Mouse (Mus musculus) MEL (cell line): ENCODE measurements at regions not wholly inside any gene's neighbourhood (a gene's known extent, or its start where the extent isn't known, plus 50 kb on each side); places are given as distances from the start of the nearest gene placed in this dataset.

Experiments
- DNase-seq: peaks from one replicate; pipeline ENCODE4 v3.0.0; 2011; ENCODE audit warnings: low read depth, low spot score
- H3K27ac ChIP-seq: 2 replicates; pipeline ENCODE4 v1.5.1; 2012; ENCODE audit warnings: low read depth, mild to moderate bottlenecking, control low read depth, low read length, moderate library complexity; ENCODE audit not compliant: control insufficient read depth
- H3K27me3 ChIP-seq, 2 experiments: fragments of 150-350 bp in 1 of 2; sonication (generic) in 1 of 2; 2 replicates each; pipeline ENCODE4 v1.6.1; 2012; ENCODE audit warnings: low read length in 2 of 2, mild to moderate bottlenecking in 2 of 2, improper control_type of control experiment in 1 of 2, moderate library complexity in 1 of 2; ENCODE audit not compliant: insufficient read depth in 2 of 2, control insufficient read depth in 1 of 2
- H3K36me3 ChIP-seq, 2 experiments: 2 replicates each; pipeline ENCODE4 v1.6.1; 2012 to 2014; ENCODE audit warnings: low read length in 2 of 2, improper control_type of control experiment in 1 of 2, inconsistent platforms in 1 of 2, mild to moderate bottlenecking in 1 of 2; ENCODE audit not compliant: insufficient read depth in 2 of 2, control insufficient read depth in 1 of 2
- H3K4me1 ChIP-seq, 2 experiments: fragments of 150-350 bp in 1 of 2; sonication (generic) in 1 of 2; 2 replicates each; pipeline ENCODE4 v1.6.1; 2012; ENCODE audit warnings: low read length in 2 of 2, improper control_type of control experiment in 1 of 2, mild to moderate bottlenecking in 1 of 2; ENCODE audit not compliant: insufficient read depth in 2 of 2, control insufficient read depth in 1 of 2
- H3K4me3 ChIP-seq, 2 experiments: fragments of 150-350 bp in 1 of 2; sonication (generic) in 1 of 2; 2 replicates each; pipeline ENCODE4 v1.5.1; 2012; ENCODE audit warnings: low read depth in 2 of 2, low read length in 2 of 2, mild to moderate bottlenecking in 2 of 2, moderate library complexity in 2 of 2, control low read depth in 1 of 2, improper control_type of control experiment in 1 of 2; ENCODE audit not compliant: control insufficient read depth in 1 of 2, insufficient read depth in 1 of 2
- H3K79me2 ChIP-seq: 2 replicates; pipeline ENCODE4 v1.6.1; 2012; ENCODE audit warnings: mild to moderate bottlenecking, low read length, moderate library complexity; ENCODE audit not compliant: control insufficient read depth, poor library complexity, insufficient read depth
- H3K9ac ChIP-seq: 2 replicates; pipeline ENCODE4 v1.6.1; 2012; ENCODE audit warnings: low read depth, mild to moderate bottlenecking, control low read depth, low read length, moderate library complexity; ENCODE audit not compliant: control insufficient read depth, poor library complexity, severe bottlenecking
- H3K9me3 ChIP-seq: fragments of 150-350 bp; sonication (generic); replicated peaks from 2 replicates; pipeline ENCODE4 v1.6.1; 2012; ENCODE audit warnings: mild to moderate bottlenecking, low read length, improper control_type of control experiment, moderate library complexity; ENCODE audit not compliant: insufficient read depth
- CHD2 ChIP-seq: IDR thresholded peaks from 2 replicates; pipeline ENCODE4 v1.6.1; 2011; ENCODE audit warnings: low read length, improper control_type of control experiment
- EP300 ChIP-seq, 2 experiments: IDR thresholded peaks; 2 replicates each; pipeline ENCODE4 v1.6.1; 2011; ENCODE audit warnings: improper control_type of control experiment in 2 of 2, low read length in 2 of 2, low read depth in 1 of 2, mild to moderate bottlenecking in 1 of 2
- ETS1 ChIP-seq: IDR thresholded peaks from 2 replicates; pipeline ENCODE4 v1.6.1; 2012; ENCODE audit warnings: low read depth, mild to moderate bottlenecking, inconsistent platforms, low read length, improper control_type of control experiment, moderate library complexity
- GABPA ChIP-seq: IDR thresholded peaks from 2 replicates; pipeline ENCODE4 v1.6.1; 2012; ENCODE audit warnings: low read depth, mild to moderate bottlenecking, inconsistent platforms, low read length, improper control_type of control experiment, moderate library complexity
- GATA1 ChIP-seq: IDR thresholded peaks from 2 replicates; pipeline ENCODE4 v1.6.1; 2011; ENCODE audit warnings: low read depth, low read length, improper control_type of control experiment
- HCFC1 ChIP-seq: IDR thresholded peaks from 2 replicates; pipeline ENCODE4 v1.6.1; 2012; ENCODE audit warnings: low read depth, mild to moderate bottlenecking, inconsistent platforms, low read length, improper control_type of control experiment, moderate library complexity
- MAX ChIP-seq: IDR thresholded peaks from 2 replicates; pipeline ENCODE4 v1.6.1; 2011; ENCODE audit warnings: low read length, improper control_type of control experiment
- MEF2A ChIP-seq: IDR thresholded peaks from 2 replicates; pipeline ENCODE4 v1.6.1; 2014; ENCODE audit warnings: low read depth, mild to moderate bottlenecking, inconsistent platforms, low read length, improper control_type of control experiment; ENCODE audit not compliant: poor library complexity, insufficient replicate concordance, severe bottlenecking; ENCODE audit errors: extremely low read depth
- MXI1 ChIP-seq: IDR thresholded peaks from 2 replicates; pipeline ENCODE4 v1.6.1; 2011; ENCODE audit warnings: mild to moderate bottlenecking, low read depth, low read length, improper control_type of control experiment
- NELFE ChIP-seq: IDR thresholded peaks from 2 replicates; pipeline ENCODE4 v1.6.1; 2011; ENCODE audit warnings: low read depth, low read length, improper control_type of control experiment
- NRF1 ChIP-seq: IDR thresholded peaks from 2 replicates; pipeline ENCODE4 v1.6.1; 2014; ENCODE audit warnings: low read depth, mild to moderate bottlenecking, inconsistent platforms, low read length, improper control_type of control experiment, moderate library complexity; ENCODE audit not compliant: poor library complexity, insufficient read depth, severe bottlenecking
- POLR2A ChIP-seq, 2 experiments: IDR thresholded peaks; 2 replicates each; pipeline ENCODE4 v1.6.1; 2011 to 2012; ENCODE audit warnings: low read length in 2 of 2, mild to moderate bottlenecking in 2 of 2, control low read depth in 1 of 2, improper control_type of control experiment in 1 of 2, low read depth in 1 of 2, moderate library complexity in 1 of 2; ENCODE audit not compliant: control insufficient read depth in 1 of 2, insufficient read depth in 1 of 2, poor library complexity in 1 of 2
- RAD21 ChIP-seq: IDR thresholded peaks from 2 replicates; pipeline ENCODE4 v1.6.1; 2011; ENCODE audit warnings: mild to moderate bottlenecking, low read depth, low read length, improper control_type of control experiment
- TCF12 ChIP-seq: IDR thresholded peaks from 2 replicates; pipeline ENCODE4 v1.6.1; 2014; ENCODE audit warnings: low read depth, mild to moderate bottlenecking, inconsistent platforms, low read length, improper control_type of control experiment, moderate library complexity
- USF2 ChIP-seq, 2 experiments: IDR thresholded peaks; 2 replicates each; pipeline ENCODE4 v1.6.1; 2011 to 2012; ENCODE audit warnings: improper control_type of control experiment in 2 of 2, low read length in 2 of 2, borderline replicate concordance in 1 of 2, inconsistent platforms in 1 of 2, low read depth in 1 of 2, mild to moderate bottlenecking in 1 of 2; ENCODE audit not compliant: insufficient read depth in 1 of 2
- ZC3H11A ChIP-seq: IDR thresholded peaks from 2 replicates; pipeline ENCODE4 v1.6.1; 2012; ENCODE audit warnings: low read depth, mild to moderate bottlenecking, inconsistent platforms, low read length, improper control_type of control experiment
- ZMIZ1 ChIP-seq: IDR thresholded peaks from 2 replicates; pipeline ENCODE4 v1.6.1; 2012; ENCODE audit warnings: low read depth, mild to moderate bottlenecking, inconsistent platforms, low read length, improper control_type of control experiment, moderate library complexity

- TF ChIP-seq CHD2 (no peak), EP300 (IDR thresholded peaks at IDR 0.05; ENCODE audit: low read depth in 1 of 2, low read length in 2 of 2) (peak; percentile 97 to 98), POLR2A (IDR thresholded peaks at IDR 0.05; ENCODE audit: control insufficient read depth in 1 of 2, insufficient read depth in 1 of 2, low read depth in 1 of 2, low read length in 2 of 2, poor library complexity in 1 of 2) (no peak), ETS1 (peak; percentile 98)
Observed at GRCm38 (mm10) chr3:144356103-144356947, 151.3 kb upstream of the Lmo4 start (continued).

- TF ChIP-seq MEF2A (no peak), GABPA (no peak), NELFE (no peak), NRF1 (no peak), ZC3H11A (no peak), MXI1 (no peak), RAD21 (no peak), GATA1 (no peak), POLR2A (IDR thresholded peaks at IDR 0.05; ENCODE audit: control insufficient read depth in 1 of 2, insufficient read depth in 1 of 2, low read depth in 1 of 2, low read length in 2 of 2, poor library complexity in 1 of 2) (no peak), USF2 (IDR thresholded peaks at IDR 0.05; ENCODE audit: borderline replicate concordance in 1 of 2, insufficient read depth in 1 of 2, low read depth in 1 of 2, low read length in 2 of 2) (no peak)
- DNase-seq, result no peak
- H3K36me3 ChIP-seq, result no peaks in the 10 kb centered on the region
- no peaks in the 10 kb centered on the region for H3K79me2 ChIP-seq
- H3K4me3 ChIP-seq, result no peak overlapping the region
- H3K4me1 ChIP-seq, result peaks cover 0 to 13% of the 10 kb centered on the region in 2 experiments; a peak in 3 of 4 replicates
- peaks cover 0 to 1% of the 10 kb centered on the region in 2 experiments; a peak in 2 of 4 replicates for H3K27me3 ChIP-seq
- H3K9me3 ChIP-seq, result no peaks in the 10 kb centered on the region
- no peak overlapping the region for H3K9ac ChIP-seq
- H3K27ac ChIP-seq, result no peak overlapping the region
Observed at GRCm38 (mm10) chr3:144352559-144352958, 147.5 kb upstream of the Lmo4 start.

- TF ChIP-seq NELFE, result no peak
- TF ChIP-seq TCF12, result no peak
- no peak for TF ChIP-seq HCFC1
- TF ChIP-seq ZMIZ1, result no peak
- TF ChIP-seq MAX, result no peak
Observed at GRCm38 (mm10) chr3:144348431-144348830, 143.4 kb upstream of the Lmo4 start.

More at GRCm38 (mm10) chr3:144348431-144348830, 143.4 kb upstream of the Lmo4 start:
- no peaks in the 10 kb centered on the region for H3K36me3 ChIP-seq
- H3K27me3 ChIP-seq, result peaks cover 0 to 3% of the 10 kb centered on the region in 2 experiments; a peak in 2 of 4 replicates
- no peaks in the 10 kb centered on the region for H3K79me2 ChIP-seq
- no peaks in the 10 kb centered on the region for H3K4me1 ChIP-seq
- no peak overlapping the region for H3K27ac ChIP-seq
- no peak for DNase-seq
- no peaks in the 10 kb centered on the region for H3K9me3 ChIP-seq
- no peak overlapping the region for H3K9ac ChIP-seq
- H3K4me3 ChIP-seq, result no peak overlapping the region
